Mouse (Mus musculus) left cerebral cortex, postnatal 25 days (tissue): Measurements from ENCODE around the gene Tnfsf4. TPM values are rescaled to one million over a fixed set of nuclear protein-coding genes. Genes with fewer than 3 reads are reported as not detected.

Experiments used
- DNase-seq, 2 experiments: peaks; one replicate each; pipeline ENCODE4 v3.0.0; 2022; ENCODE audit warnings: low spot score in 2 of 2, mixed read lengths in 1 of 2
- intact Hi-C: fragments of 180-260 bp; cut with DNase I; formaldehyde crosslinking; loops from one replicate; pipeline ENCODE4 v1.15.1; 2025
- total RNA-seq, 2 experiments: library from RNA; stranded (reverse); gene quantifications; 2 replicates each; pipeline ENCODE4 v1.2.3; 2021

Gene Tnfsf4
- total RNA-seq, 2 experiments from 2014 or later: not detected

GRCm38 (mm10) chr1:161444858-161445257 lies 49.6 kb downstream of the Tnfsf4 start:
- intact Hi-C loops: no loop called here
- DNase-seq: no peak

GRCm38 (mm10) chr1:161451683-161452245 lies 56.6 kb downstream of the Tnfsf4 start:
- DNase-seq: no peak
- intact Hi-C loops: no loop called here

GRCm38 (mm10) chr1:161452250-161452649 lies 57.0 kb downstream of the Tnfsf4 start:
- DNase-seq: peak in 1 of 2 experiments; percentile 22
- intact Hi-C loops: no loop called here

- DNase-seq: peak; percentile 15 to 54
- intact Hi-C loops: no loop called here
Measured at GRCm38 (mm10) chr1:161463388-161464085, 68.3 kb downstream of the Tnfsf4 start.

Other genes with a start within 250 kb of the Tnfsf4 start
- not detected for gene Tex50, start 236.1 kb upstream of the Tnfsf4 start, total RNA-seq
- gene Prdx6, start 144.2 kb upstream of the Tnfsf4 start, total RNA-seq: 100 to 1,000 TPM; 321 to 335 TPM
- not detected for gene Tnfsf18, start 99.2 kb downstream of the Tnfsf4 start, total RNA-seq